Comparison of ENCODE assay signal across 8 mouse cellular contexts in genomic region chr13:13590048-13591011, GRCm38 (mm10). TPM values are rescaled to one million over a fixed set of nuclear protein-coding genes. Genes with fewer than 3 reads are reported as not detected.
DNase-seq lines count a peak whose midpoint lies in the region; ATAC-seq and TF ChIP-seq lines count a peak whose summit lies in the region.

Gene Lyst, plus strand, starts transcription at chr13:13590397.

- H3K27me3 ChIP-seq in C2C12 (ENCODE audit: control insufficient read depth, insufficient read depth, insufficient read length): no peaks in the 10 kb centered on the region
- H3K27me3 ChIP-seq in erythroblast, embryonic 14.5 days (ENCODE audit: control insufficient read depth): no peaks in the 10 kb centered on the region
- H3K27me3 ChIP-seq in heart, embryonic 13.5 days (replicated peaks): no peaks in the 10 kb centered on the region
- H3K27me3 ChIP-seq in liver, embryonic 12.5 days (replicated peaks): no peaks in the 10 kb centered on the region
- H3K27me3 ChIP-seq in stomach, embryonic 15.5 days (replicated peaks): no peaks in the 10 kb centered on the region

- peak within 1 kb of the TSS; percentile 77 for H3ac ChIP-seq in C2C12 (ENCODE audit: control insufficient read depth, insufficient read length, low read depth)

- H3K79me2 ChIP-seq in C2C12 (ENCODE audit: control insufficient read depth, insufficient read depth): peaks cover 9% of the 10 kb centered on the region

- H3K4me2 ChIP-seq in heart, embryonic 13.5 days: peak within 1 kb of the TSS; percentile 85
- H3K4me2 ChIP-seq in liver, embryonic 12.5 days: peak within 1 kb of the TSS; percentile 93
- H3K4me2 ChIP-seq in stomach, embryonic 15.5 days: peak within 1 kb of the TSS; percentile 93

- TF ChIP-seq POLR2A in brain, embryonic 14.5 days (IDR thresholded peaks at IDR 0.05; ENCODE audit: borderline replicate concordance, extremely low read depth, insufficient read depth, insufficient read length, poor library complexity, severe bottlenecking): peak; percentile 26; the same call in 1 of the 2 replicates

- peaks cover 2% of the 10 kb centered on the region for H3K79me3 ChIP-seq in C2C12 (ENCODE audit: low read depth)

- H3K36me3 ChIP-seq in C2C12 (ENCODE audit: control insufficient read depth, insufficient read depth): no peaks in the 10 kb centered on the region
- no peaks in the 10 kb centered on the region for H3K36me3 ChIP-seq in erythroblast, embryonic 14.5 days (ENCODE audit: control insufficient read depth)
- no peaks in the 10 kb centered on the region for H3K36me3 ChIP-seq in heart, embryonic 13.5 days
- H3K36me3 ChIP-seq in liver, embryonic 12.5 days: no peaks in the 10 kb centered on the region
- no peaks in the 10 kb centered on the region for H3K36me3 ChIP-seq in stomach, embryonic 15.5 days

- H3K9me3 ChIP-seq in erythroblast, embryonic 14.5 days (ENCODE audit: control insufficient read depth, low read length): no peaks in the 10 kb centered on the region
- no peaks in the 10 kb centered on the region for H3K9me3 ChIP-seq in heart, embryonic 13.5 days
- H3K9me3 ChIP-seq in liver, embryonic 12.5 days (replicated peaks): no peaks in the 10 kb centered on the region
- H3K9me3 ChIP-seq in stomach, embryonic 15.5 days: no peaks in the 10 kb centered on the region

- peak; percentile 97 for ATAC-seq in heart, embryonic 13.5 days (ENCODE audit: extremely low read depth, insufficient number of reproducible peaks, low FRiP score, low TSS enrichment)
- peak; percentile 97 for ATAC-seq in liver, embryonic 12.5 days
- peak; percentile 97 for ATAC-seq in stomach, embryonic 15.5 days (ENCODE audit: insufficient read depth, low FRiP score, low read depth)

- DNase-seq in brain, embryonic 14.5 days (ENCODE audit: low read depth): peak; percentile 99
- DNase-seq in kidney, postnatal 10 days: peak; percentile 99
- DNase-seq in natural killer cell, adult 2 months (ENCODE audit: low spot score in 2 of 2): peak; percentile 95

- peaks cover 23% of the 10 kb centered on the region for H3K4me1 ChIP-seq in erythroblast, embryonic 14.5 days (ENCODE audit: control insufficient read depth)
- H3K4me1 ChIP-seq in heart, embryonic 13.5 days: peaks cover 16% of the 10 kb centered on the region
- peaks cover 33% of the 10 kb centered on the region for H3K4me1 ChIP-seq in liver, embryonic 12.5 days
- H3K4me1 ChIP-seq in stomach, embryonic 15.5 days: no peaks in the 10 kb centered on the region; the same call in 1 of the 2 replicates

- H3K9ac ChIP-seq in heart, embryonic 13.5 days: peak within 1 kb of the TSS; percentile 88
- peak within 1 kb of the TSS; percentile 83 for H3K9ac ChIP-seq in liver, embryonic 12.5 days
- peak within 1 kb of the TSS; percentile 75 for H3K9ac ChIP-seq in stomach, embryonic 15.5 days

- peak within 1 kb of the TSS; percentile 55 for H3K4me3 ChIP-seq in C2C12 (ENCODE audit: insufficient read depth, poor library complexity, severe bottlenecking)
- peak within 1 kb of the TSS; percentile 87 for H3K4me3 ChIP-seq in erythroblast, embryonic 14.5 days (replicated peaks)
- H3K4me3 ChIP-seq in heart, embryonic 13.5 days: peak within 1 kb of the TSS; percentile 88
- H3K4me3 ChIP-seq in liver, embryonic 12.5 days: peak within 1 kb of the TSS; percentile 87
- peak within 1 kb of the TSS; percentile 81 for H3K4me3 ChIP-seq in stomach, embryonic 15.5 days (replicated peaks)

- peak within 1 kb of the TSS; percentile 85 for H3K27ac ChIP-seq in heart, embryonic 13.5 days (replicated peaks)
- H3K27ac ChIP-seq in liver, embryonic 12.5 days: peak within 1 kb of the TSS; percentile 76
- peak within 1 kb of the TSS; percentile 72 for H3K27ac ChIP-seq in stomach, embryonic 15.5 days

- under 1% methylated on average over 88 of the region's 88 CpGs for WGBS in heart, embryonic 13.5 days
- WGBS in liver, embryonic 12.5 days (ENCODE audit: insufficient replicate concordance): under 1% methylated on average over 87 of the region's 88 CpGs
- WGBS in stomach, embryonic 15.5 days: under 1% methylated on average over 80 of the region's 88 CpGs

- TF ChIP-seq CTCF in C2C12 (IDR thresholded peaks at IDR 0.05; ENCODE audit: control insufficient read depth, insufficient read depth, insufficient read length): no peak
- TF ChIP-seq CTCF in brain, embryonic 14.5 days (IDR thresholded peaks at IDR 0.05; ENCODE audit: borderline replicate concordance, extremely low read depth, insufficient read depth, insufficient read length): no peak

TF ChIP-seq in C2C12, 6 proteins besides CTCF, POLR2A, EP300 and RAD21:
- TF ChIP-seq MAX (IDR thresholded peaks at IDR 0.05) (peak; percentile 59), FOSL1 (IDR thresholded peaks at IDR 0.05; ENCODE audit: insufficient read depth, low read length, poor library complexity, severe bottlenecking) (no peak)

RNA-seq across cellular contexts. Expression of gene Lyst, which starts in this region (rescaled TPM):
- polyA plus RNA-seq in C2C12 (2012; fragmentation: generic; extraction: Trizol): 1.7 TPM
- polyA plus RNA-seq in brain, embryonic 14.5 days (2012; rRNA removed): 4.8 and 7.3 TPM in 2 replicates
- 0.01 and 0.02 TPM in 2 replicates for polyA plus RNA-seq in erythroblast, embryonic 14.5 days (2012)
- polyA plus RNA-seq in heart, embryonic 13.5 days (2015; fragmentation: Nextera tagmentation; extraction: Ambion mirVana): 2.5 and 2.6 TPM in 2 replicates
- 1.9 TPM in 2 replicates for polyA plus RNA-seq in liver, embryonic 12.5 days (2016; fragmentation: Nextera tagmentation; extraction: Ambion mirVana)
- 6.0 and 6.6 TPM in 2 replicates for polyA plus RNA-seq in stomach, embryonic 15.5 days (2015; fragmentation: Nextera tagmentation; extraction: Ambion mirVana)

Comparison
In these comparisons a context has a peak if more than half of its experiments do, and no peak if none do; other contexts are left out.
1. Peak in every context shown above with its lines: DNase-seq, ATAC-seq, H3K4me3 ChIP-seq and H3K27ac ChIP-seq.